Mouse (Mus musculus): ENCODE data around the gene Pigs. TPM values are rescaled to one million over a fixed set of nuclear protein-coding genes. Genes with fewer than 3 reads are reported as not detected.

Gene Pigs
- total and polyA plus RNA-seq, 2 experiments from 2014 or later = 88.3 to 105 TPM

- no peak for ATAC-seq
- no peaks in the 10 kb centered on the region for H3K9me3 ChIP-seq (ENCODE audit: low read length)
- no peak overlapping the region for H3K27ac ChIP-seq
- no peaks in the 10 kb centered on the region for H3K36me3 ChIP-seq (ENCODE audit: insufficient read depth, low read length)
- H3K27me3 ChIP-seq (ENCODE audit: insufficient read depth, low read length) = no peaks in the 10 kb centered on the region
- H3K4me2 ChIP-seq (ENCODE audit: low read depth, low read length) = no peak overlapping the region
- no peaks in the 10 kb centered on the region for H3K4me1 ChIP-seq (ENCODE audit: insufficient read depth, low read length)
- H3K9ac ChIP-seq (replicated peaks; ENCODE audit: low read length) = no peak overlapping the region
- H3K4me3 ChIP-seq (ENCODE audit: low read length) = no peak overlapping the region
- WGBS = 41% methylated on average over 7 of the region's 7 CpGs
- TF ChIP-seq CTCF (IDR thresholded peaks at IDR 0.05; ENCODE audit: low read depth) = no peak
- DNase-seq (ENCODE audit: low spot score) = no peak
Observed at GRCm38 (mm10) chr11:78372610-78373009, 44.4 kb downstream of the Pigs start.

GRCm38 (mm10) chr11:78374147-78374546 is 45.9 kb downstream of the Pigs start:
- 74% methylated on average over 8 of the region's 8 CpGs for WGBS
- Histone ChIP-seq H3K27ac (no peak overlapping the region), H3K4me2 (ENCODE audit: low read depth, low read length) (no peak overlapping the region), H3K4me1 (ENCODE audit: insufficient read depth, low read length) (no peaks in the 10 kb centered on the region), H3K9me3 (ENCODE audit: low read length) (no peaks in the 10 kb centered on the region), H3K27me3 (ENCODE audit: insufficient read depth, low read length) (no peaks in the 10 kb centered on the region), H3K9ac (replicated peaks; ENCODE audit: low read length) (no peak overlapping the region), H3K4me3 (ENCODE audit: low read length) (no peak overlapping the region), H3K36me3 (ENCODE audit: insufficient read depth, low read length) (no peaks in the 10 kb centered on the region)
- TF ChIP-seq CTCF (IDR thresholded peaks at IDR 0.05; ENCODE audit: low read depth) = no peak
- ATAC-seq (no peak), DNase-seq (ENCODE audit: low spot score) (no peak)

GRCm38 (mm10) chr11:78377549-78378159 is 49.4 kb downstream of the Pigs start:
- Histone ChIP-seq H3K4me2 (ENCODE audit: low read depth, low read length) (no peak overlapping the region), H3K9ac (replicated peaks; ENCODE audit: low read length) (no peak overlapping the region), H3K4me1 (ENCODE audit: insufficient read depth, low read length) (no peaks in the 10 kb centered on the region), H3K4me3 (ENCODE audit: low read length) (no peak overlapping the region), H3K27ac (no peak overlapping the region), H3K36me3 (ENCODE audit: insufficient read depth, low read length) (no peaks in the 10 kb centered on the region), H3K9me3 (ENCODE audit: low read length) (no peaks in the 10 kb centered on the region), H3K27me3 (ENCODE audit: insufficient read depth, low read length) (no peaks in the 10 kb centered on the region)
- DNase-seq (ENCODE audit: low spot score) (no peak), ATAC-seq (no peak)
- WGBS = 58% methylated on average over 12 of the region's 12 CpGs
- no peak for TF ChIP-seq CTCF (IDR thresholded peaks at IDR 0.05; ENCODE audit: low read depth)

- H3K27ac ChIP-seq = no peak overlapping the region
- ATAC-seq (no peak), DNase-seq (ENCODE audit: low spot score) (peak; percentile 17)
- H3K9ac ChIP-seq (replicated peaks; ENCODE audit: low read length) = no peak overlapping the region
- TF ChIP-seq CTCF (IDR thresholded peaks at IDR 0.05; ENCODE audit: low read depth) = no peak
- no peaks in the 10 kb centered on the region for H3K4me1 ChIP-seq (ENCODE audit: insufficient read depth, low read length)
- H3K9me3 ChIP-seq (ENCODE audit: low read length) = no peaks in the 10 kb centered on the region
- no peaks in the 10 kb centered on the region for H3K27me3 ChIP-seq (ENCODE audit: insufficient read depth, low read length)
- 71% methylated on average over 4 of the region's 4 CpGs for WGBS
- no peaks in the 10 kb centered on the region for H3K36me3 ChIP-seq (ENCODE audit: insufficient read depth, low read length)
- no peak overlapping the region for H3K4me2 ChIP-seq (ENCODE audit: low read depth, low read length)
- H3K4me3 ChIP-seq (ENCODE audit: low read length) = no peak overlapping the region
Observed at GRCm38 (mm10) chr11:78380351-78380750, 52.1 kb downstream of the Pigs start.

GRCm38 (mm10) chr11:78380996-78381395 is 52.8 kb downstream of the Pigs start:
- Histone ChIP-seq H3K27me3 (ENCODE audit: insufficient read depth, low read length) (no peaks in the 10 kb centered on the region), H3K4me1 (ENCODE audit: insufficient read depth, low read length) (no peaks in the 10 kb centered on the region), H3K4me3 (ENCODE audit: low read length) (no peak overlapping the region), H3K9ac (replicated peaks; ENCODE audit: low read length) (no peak overlapping the region), H3K9me3 (ENCODE audit: low read length) (no peaks in the 10 kb centered on the region), H3K27ac (no peak overlapping the region), H3K36me3 (ENCODE audit: insufficient read depth, low read length) (no peaks in the 10 kb centered on the region), H3K4me2 (ENCODE audit: low read depth, low read length) (no peak overlapping the region)
- DNase-seq (ENCODE audit: low spot score) (no peak), ATAC-seq (no peak)
- WGBS = 82% methylated on average over 3 of the region's 3 CpGs
- no peak for TF ChIP-seq CTCF (IDR thresholded peaks at IDR 0.05; ENCODE audit: low read depth)

GRCm38 (mm10) chr11:78382286-78382685 is 54.1 kb downstream of the Pigs start:
- DNase-seq (ENCODE audit: low spot score) (no peak), ATAC-seq (no peak)
- no peak overlapping the region for H3K4me3 ChIP-seq (ENCODE audit: low read length)
- 81% methylated on average over 7 of the region's 7 CpGs for WGBS
- no peaks in the 10 kb centered on the region for H3K9me3 ChIP-seq (ENCODE audit: low read length)
- no peak overlapping the region for H3K4me2 ChIP-seq (ENCODE audit: low read depth, low read length)
- H3K4me1 ChIP-seq (ENCODE audit: insufficient read depth, low read length) = no peaks in the 10 kb centered on the region
- no peak overlapping the region for H3K27ac ChIP-seq
- TF ChIP-seq CTCF (IDR thresholded peaks at IDR 0.05; ENCODE audit: low read depth) = no peak
- no peaks in the 10 kb centered on the region for H3K36me3 ChIP-seq (ENCODE audit: insufficient read depth, low read length)
- H3K9ac ChIP-seq (replicated peaks; ENCODE audit: low read length) = no peak overlapping the region
- H3K27me3 ChIP-seq (ENCODE audit: insufficient read depth, low read length) = no peaks in the 10 kb centered on the region

GRCm38 (mm10) chr11:78382701-78383100 is 54.5 kb downstream of the Pigs start:
- DNase-seq (ENCODE audit: low spot score) (peak; percentile 5), ATAC-seq (no peak)
- no peak for TF ChIP-seq CTCF (IDR thresholded peaks at IDR 0.05; ENCODE audit: low read depth)

More at GRCm38 (mm10) chr11:78382701-78383100, 54.5 kb downstream of the Pigs start:
- H3K4me3 ChIP-seq (ENCODE audit: low read length) = no peak overlapping the region
- 34% methylated on average over 5 of the region's 5 CpGs for WGBS
- H3K9me3 ChIP-seq (ENCODE audit: low read length) = no peaks in the 10 kb centered on the region
- no peaks in the 10 kb centered on the region for H3K27me3 ChIP-seq (ENCODE audit: insufficient read depth, low read length)
- no peaks in the 10 kb centered on the region for H3K4me1 ChIP-seq (ENCODE audit: insufficient read depth, low read length)
- no peaks in the 10 kb centered on the region for H3K36me3 ChIP-seq (ENCODE audit: insufficient read depth, low read length)
- H3K9ac ChIP-seq (replicated peaks; ENCODE audit: low read length) = no peak overlapping the region
- no peak overlapping the region for H3K27ac ChIP-seq
- H3K4me2 ChIP-seq (ENCODE audit: low read depth, low read length) = no peak overlapping the region
